Mouse (Mus musculus) limb, embryonic 12.5 days (tissue): Measurements from ENCODE around the gene Enho. TPM values are rescaled to one million over a fixed set of nuclear protein-coding genes. Genes with fewer than 3 reads are reported as not detected.

ENCODE experiments used
- ATAC-seq: fragments of 200-750 bp; cut with Nextera tagmentation; 2 replicates; pipeline ENCODE4 v1.8.0; 2017; ENCODE audit warnings: low read depth, moderate TSS enrichment; ENCODE audit not compliant: insufficient number of reproducible peaks, insufficient read depth, low FRiP score, low TSS enrichment
- H3K27ac ChIP-seq: fragments of 300-500 bp; sonication (generic); 2 replicates; pipeline ENCODE4 v1.5.1; 2016; ENCODE audit warnings: mild to moderate bottlenecking, moderate library complexity
- H3K27me3 ChIP-seq: fragments of 300-500 bp; sonication (generic); 2 replicates; pipeline ENCODE4 v1.6.1; 2016; ENCODE audit warnings: mild to moderate bottlenecking, moderate library complexity
- H3K36me3 ChIP-seq: fragments of 300-500 bp; sonication (generic); 2 replicates; pipeline ENCODE4 v1.6.1; 2016; ENCODE audit warnings: mild to moderate bottlenecking, moderate library complexity
- H3K4me1 ChIP-seq: fragments of 300-500 bp; sonication (generic); replicated peaks from 2 replicates; pipeline ENCODE4 v1.6.1; 2016
- H3K4me2 ChIP-seq: fragments of 300-500 bp; sonication (generic); 2 replicates; pipeline ENCODE4 v1.6.1; 2016; ENCODE audit warnings: mild to moderate bottlenecking, moderate library complexity
- H3K4me3 ChIP-seq: fragments of 300-500 bp; sonication (generic); replicated peaks from 2 replicates; pipeline ENCODE4 v1.5.1; 2016; ENCODE audit warnings: mild to moderate bottlenecking
- H3K9ac ChIP-seq: fragments of 300-500 bp; sonication (generic); replicated peaks from 2 replicates; pipeline ENCODE4 v1.6.1; 2016; ENCODE audit warnings: mild to moderate bottlenecking, moderate library complexity
- H3K9me3 ChIP-seq: fragments of 300-500 bp; sonication (generic); 2 replicates; pipeline ENCODE4 v1.6.1; 2016; ENCODE audit warnings: mild to moderate bottlenecking, moderate library complexity
- WGBS: fragments of 180-500 bp; shearing (Covaris S2); methylation state at CpG from one replicate; pipeline ENCODE4 v1.1.7; 2016; 5-methylcytosine and 5-hydroxymethylcytosine counted together
- polyA plus RNA-seq: library from polyadenylated mRNA; unstranded; fragments of >200 nt; fragmentation: Nextera tagmentation; extraction: Ambion mirVana; gene quantifications from 2 replicates; pipeline ENCODE4 v1.2.1, GENCODE M21; 2016

The Enho gene
- polyA plus RNA-seq, 1 experiment from 2014 or later: 21.9 TPM

- Histone ChIP-seq H3K9me3 (no peaks in the 10 kb centered on the region), H3K9ac (no peak overlapping the region), H3K36me3 (no peaks in the 10 kb centered on the region; the same call in 1 of the 2 replicates), H3K27ac (no peak overlapping the region), H3K4me2 (no peak overlapping the region), H3K4me1 (peaks cover 32% of the 10 kb centered on the region), H3K4me3 (no peak overlapping the region), H3K27me3 (peaks cover 49% of the 10 kb centered on the region)
- 84% methylated on average over 6 of the region's 6 CpGs for WGBS
- no peak for ATAC-seq
Measured at GRCm38 (mm10) chr4:41641199-41641822, 1.2 kb upstream of the Enho start.

GRCm38 (mm10) chr4:41639214-41639841, 796 bp downstream of the Enho start:
- Histone ChIP-seq H3K9me3 (no peaks in the 10 kb centered on the region), H3K4me1 (peaks cover 50% of the 10 kb centered on the region), H3K9ac (peak overlapping the region; percentile 89), H3K36me3 (no peaks in the 10 kb centered on the region; the same call in 1 of the 2 replicates), H3K4me2 (peak overlapping the region; percentile 80), H3K27me3 (peaks cover 58% of the 10 kb centered on the region), H3K4me3 (peak overlapping the region; percentile 63), H3K27ac (peak overlapping the region; percentile 80)
- WGBS: 11% methylated on average over 10 of the region's 10 CpGs
- ATAC-seq: no peak

GRCm38 (mm10) chr4:41638828-41639213, 1.3 kb downstream of the Enho start:
- Histone ChIP-seq H3K9me3 (no peaks in the 10 kb centered on the region), H3K36me3 (no peaks in the 10 kb centered on the region; the same call in 1 of the 2 replicates), H3K27ac (no peak overlapping the region), H3K4me1 (peaks cover 50% of the 10 kb centered on the region), H3K9ac (peak overlapping the region; percentile 89; the same call in 1 of the 2 replicates), H3K4me3 (peak overlapping the region; percentile 63), H3K27me3 (peaks cover 63% of the 10 kb centered on the region), H3K4me2 (peak overlapping the region; percentile 80)
- 76% methylated on average over 6 of the region's 6 CpGs for WGBS
- no peak for ATAC-seq

GRCm38 (mm10) chr4:41638186-41638731, 1.9 kb downstream of the Enho start:
- 90% methylated on average over 10 of the region's 10 CpGs for WGBS
- Histone ChIP-seq H3K4me1 (peaks cover 50% of the 10 kb centered on the region), H3K9ac (no peak overlapping the region), H3K27me3 (peaks cover 67% of the 10 kb centered on the region), H3K4me3 (0 out of 2 replicates have a peak overlapping the region, but pooled peaks have one; percentile 63), H3K36me3 (no peaks in the 10 kb centered on the region; the same call in 1 of the 2 replicates), H3K27ac (no peak overlapping the region), H3K4me2 (no peak overlapping the region), H3K9me3 (no peaks in the 10 kb centered on the region)
- no peak for ATAC-seq

GRCm38 (mm10) chr4:41636882-41637635, 3.1 kb downstream of the Enho start:
- Histone ChIP-seq H3K27ac (peak overlapping the region; percentile 31; the same call in 1 of the 2 replicates), H3K4me3 (no peak overlapping the region), H3K4me1 (peaks cover 58% of the 10 kb centered on the region), H3K27me3 (peaks cover 67% of the 10 kb centered on the region), H3K9me3 (no peaks in the 10 kb centered on the region), H3K4me2 (no peak overlapping the region), H3K9ac (no peak overlapping the region), H3K36me3 (no peaks in the 10 kb centered on the region; the same call in 1 of the 2 replicates)
- 67% methylated on average over 10 of the region's 10 CpGs for WGBS
- no peak for ATAC-seq

GRCm38 (mm10) chr4:41636366-41636765, 3.8 kb downstream of the Enho start:
- peaks cover 65% of the 10 kb centered on the region for H3K4me1 ChIP-seq
- no peak overlapping the region for H3K4me3 ChIP-seq
- H3K9me3 ChIP-seq: no peaks in the 10 kb centered on the region
- peak overlapping the region; percentile 22 for H3K4me2 ChIP-seq
- WGBS: 9% methylated on average over 7 of the region's 7 CpGs
- peak overlapping the region; percentile 31; the same call in 1 of the 2 replicates for H3K27ac ChIP-seq
- no peak for ATAC-seq
- no peaks in the 10 kb centered on the region; the same call in 1 of the 2 replicates for H3K36me3 ChIP-seq
- H3K9ac ChIP-seq: no peak overlapping the region
- peaks cover 69% of the 10 kb centered on the region for H3K27me3 ChIP-seq

GRCm38 (mm10) chr4:41635906-41636305, 4.2 kb downstream of the Enho start:
- Histone ChIP-seq H3K4me3 (no peak overlapping the region), H3K9me3 (no peaks in the 10 kb centered on the region), H3K27ac (peak overlapping the region; percentile 31; the same call in 1 of the 2 replicates), H3K4me2 (peak overlapping the region; percentile 22), H3K9ac (no peak overlapping the region), H3K27me3 (peaks cover 74% of the 10 kb centered on the region), H3K36me3 (no peaks in the 10 kb centered on the region; the same call in 1 of the 2 replicates), H3K4me1 (peaks cover 70% of the 10 kb centered on the region)
- WGBS: 39% methylated on average over 2 of the region's 2 CpGs
- ATAC-seq: no peak

GRCm38 (mm10) chr4:41635224-41635623, 4.9 kb downstream of the Enho start:
- no peak overlapping the region for H3K4me3 ChIP-seq
- peaks cover 75% of the 10 kb centered on the region for H3K4me1 ChIP-seq
- H3K9me3 ChIP-seq: no peaks in the 10 kb centered on the region
- no peak overlapping the region for H3K4me2 ChIP-seq
- no peak for ATAC-seq
- H3K27me3 ChIP-seq: peaks cover 81% of the 10 kb centered on the region
- 72% methylated on average over 8 of the region's 8 CpGs for WGBS
- H3K36me3 ChIP-seq: no peaks in the 10 kb centered on the region; the same call in 1 of the 2 replicates
- H3K27ac ChIP-seq: no peak overlapping the region
- H3K9ac ChIP-seq: no peak overlapping the region

- H3K36me3 ChIP-seq: no peaks in the 10 kb centered on the region; the same call in 1 of the 2 replicates
- peaks cover 80% of the 10 kb centered on the region for H3K4me1 ChIP-seq
- WGBS: 93% methylated on average over 8 of the region's 8 CpGs
- no peak for ATAC-seq
- no peaks in the 10 kb centered on the region for H3K9me3 ChIP-seq
- H3K27me3 ChIP-seq: peaks cover 83% of the 10 kb centered on the region
- H3K4me3 ChIP-seq: no peak overlapping the region
- H3K4me2 ChIP-seq: no peak overlapping the region
- no peak overlapping the region for H3K27ac ChIP-seq
- no peak overlapping the region for H3K9ac ChIP-seq
Measured at GRCm38 (mm10) chr4:41634631-41635030, 5.5 kb downstream of the Enho start.

GRCm38 (mm10) chr4:41633001-41633400, 7.1 kb downstream of the Enho start:
- Histone ChIP-seq H3K9me3 (no peaks in the 10 kb centered on the region), H3K27me3 (peaks cover 74% of the 10 kb centered on the region), H3K9ac (no peak overlapping the region), H3K4me3 (no peak overlapping the region), H3K36me3 (no peaks in the 10 kb centered on the region; the same call in 1 of the 2 replicates), H3K4me1 (peaks cover 80% of the 10 kb centered on the region), H3K27ac (no peak overlapping the region), H3K4me2 (no peak overlapping the region)
- 62% methylated on average over 9 of the region's 9 CpGs for WGBS
- ATAC-seq: no peak

GRCm38 (mm10) chr4:41631390-41631789, 8.7 kb downstream of the Enho start:
- peak overlapping the region; percentile 31 for H3K4me2 ChIP-seq
- H3K4me1 ChIP-seq: peaks cover 74% of the 10 kb centered on the region
- no peak for ATAC-seq

More at GRCm38 (mm10) chr4:41631390-41631789, 8.7 kb downstream of the Enho start:
- 3% methylated on average over 11 of the region's 11 CpGs for WGBS
- Histone ChIP-seq H3K36me3 (no peaks in the 10 kb centered on the region), H3K4me3 (0 out of 2 replicates have a peak overlapping the region, but pooled peaks have one; percentile 4), H3K27ac (no peak overlapping the region), H3K9me3 (no peaks in the 10 kb centered on the region), H3K9ac (no peak overlapping the region), H3K27me3 (peaks cover 68% of the 10 kb centered on the region)
